Mouse (Mus musculus) left cerebral cortex, adult 2 months (tissue): ENCODE measurements at regions not wholly inside any gene's neighbourhood (a gene's known extent, or its start where the extent isn't known, plus 50 kb on each side); places are given as distances from the start of the nearest gene placed in this dataset.
"Not testable (repeated sequence)": the region's sequence is repeated elsewhere in the genome, so short reads cannot be mapped to it uniquely, and the experiment has no call there.

Experiments
- DNase-seq, 2 experiments: peaks; one replicate each; pipeline ENCODE4 v3.0.0; 2021 to 2022; ENCODE audit warnings: low spot score in 2 of 2, mixed read lengths in 1 of 2; ENCODE audit errors: extremely low spot score in 1 of 2
- H3K27ac ChIP-seq: fragments of 200-600 bp; 2 replicates; pipeline ENCODE4 v1.8.1; 2022
- H3K4me3 ChIP-seq: fragments of 200-600 bp; 2 replicates; pipeline ENCODE4 v1.8.1; 2022
- CTCF ChIP-seq: fragments of 200-600 bp; IDR thresholded peaks from 2 replicates; pipeline ENCODE4 v1.8.1; 2022; ENCODE audit warnings: antibody characterized with exemption, mild to moderate bottlenecking, moderate library complexity
- intact Hi-C: fragments of 180-260 bp; cut with DNase I; formaldehyde crosslinking; loops from one replicate; pipeline ENCODE4 v1.15.1; 2025

DNA sequence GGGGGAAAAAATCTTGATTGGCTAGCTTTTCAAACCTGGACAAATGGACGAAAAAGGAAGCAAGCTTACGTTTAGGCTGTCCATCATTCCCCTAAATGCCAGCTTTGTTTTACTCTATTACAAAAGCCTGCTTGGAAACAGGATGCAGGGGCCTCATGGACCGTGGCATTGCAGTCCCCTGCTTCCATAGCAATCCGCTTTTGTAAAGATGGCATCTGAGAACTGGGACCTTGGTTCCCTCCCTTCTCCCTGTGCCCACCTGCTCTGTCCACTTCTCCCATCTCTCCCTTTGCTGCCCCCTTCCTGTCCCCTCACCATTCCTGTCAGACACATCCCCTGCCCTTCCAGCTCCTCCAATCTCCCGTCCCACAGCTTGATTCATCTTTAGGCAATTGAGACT, 149.7 kb downstream of the Gxylt1 start:
- TF ChIP-seq CTCF, result no peak
- Histone ChIP-seq H3K4me3 (no peak overlapping the region), H3K27ac (no peak overlapping the region)
- no peak for DNase-seq
- intact Hi-C loops, result no loop called here

DNA sequence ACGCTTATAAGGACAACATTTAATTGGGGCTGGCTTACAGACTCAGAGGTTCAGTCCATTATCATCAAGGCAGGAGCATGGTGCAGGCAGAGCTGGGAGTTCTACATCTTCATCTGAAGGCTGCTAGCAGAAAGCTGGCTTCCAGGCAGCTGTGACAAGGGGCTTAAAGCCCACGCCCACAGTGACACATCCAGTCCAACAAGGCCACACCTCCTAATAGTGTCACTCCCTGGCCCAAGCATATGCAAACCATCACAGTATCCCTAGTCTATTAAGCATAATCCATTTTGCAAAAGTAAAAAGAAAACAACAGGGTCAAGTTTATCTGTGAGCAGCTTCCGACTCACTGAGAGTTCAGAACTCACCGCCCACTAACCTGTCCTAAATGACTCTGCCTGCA, 153.8 kb downstream of the Gxylt1 start:
- DNase-seq, result no peak
- H3K27ac ChIP-seq, result no peak overlapping the region
- intact Hi-C loops, result no loop called here
- no peak overlapping the region for H3K4me3 ChIP-seq
- no peak for TF ChIP-seq CTCF

DNA sequence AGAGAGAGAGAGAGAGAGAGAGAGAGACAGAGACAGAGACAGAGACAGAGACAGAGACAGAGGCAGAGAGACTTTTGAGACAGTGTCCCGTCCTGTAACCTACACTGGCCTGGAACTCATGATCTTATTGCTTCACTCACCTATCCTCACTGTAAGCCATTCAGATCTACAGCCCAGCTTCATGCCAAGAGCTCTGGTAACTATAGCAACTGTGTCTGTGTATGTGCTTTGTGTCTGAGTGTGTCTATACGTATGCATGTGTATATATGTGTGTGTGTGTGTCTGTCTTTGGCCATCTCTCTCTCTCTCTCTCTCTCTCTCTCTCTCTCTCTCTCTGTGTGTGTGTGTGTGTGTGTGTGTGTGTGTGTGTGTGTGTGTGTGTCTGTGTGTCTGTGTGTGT, 157.2 kb downstream of the Gxylt1 start:
- DNase-seq, result not testable (repeated sequence)

DNA sequence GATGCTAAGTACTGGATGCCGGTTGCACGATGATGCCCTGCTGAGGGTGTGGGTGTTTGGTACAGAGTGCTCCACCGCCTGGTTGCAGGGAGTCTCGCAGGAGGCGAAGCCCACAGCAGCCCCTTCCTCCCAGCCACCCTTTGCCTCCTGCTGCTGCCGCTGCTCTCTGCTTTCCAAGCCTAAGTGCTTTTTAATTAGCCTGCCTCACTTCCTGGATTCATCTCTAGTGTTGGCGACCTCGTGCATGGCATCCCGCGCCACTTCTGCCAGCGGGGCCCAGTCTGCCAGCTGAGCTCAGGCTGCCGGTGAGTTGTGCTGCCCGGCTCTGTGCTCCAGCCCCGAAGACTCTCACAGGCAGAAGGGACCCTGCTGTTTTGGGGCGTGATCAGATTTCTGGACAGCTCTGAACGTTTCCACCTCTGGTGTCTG, 159.3 kb downstream of the Gxylt1 start:
- DNase-seq, result peak; percentile 36 to 38
- Histone ChIP-seq H3K4me3 (peak overlapping the region; percentile 22), H3K27ac (no peak overlapping the region)
- TF ChIP-seq CTCF, result peak; percentile 43
- intact Hi-C loops, result no loop called here

More for the DNA sequence above, 157.2 kb downstream of the Gxylt1 start:
- H3K4me3 ChIP-seq, H3K27ac ChIP-seq, intact Hi-C loops: not testable (repeated sequence)

DNA sequence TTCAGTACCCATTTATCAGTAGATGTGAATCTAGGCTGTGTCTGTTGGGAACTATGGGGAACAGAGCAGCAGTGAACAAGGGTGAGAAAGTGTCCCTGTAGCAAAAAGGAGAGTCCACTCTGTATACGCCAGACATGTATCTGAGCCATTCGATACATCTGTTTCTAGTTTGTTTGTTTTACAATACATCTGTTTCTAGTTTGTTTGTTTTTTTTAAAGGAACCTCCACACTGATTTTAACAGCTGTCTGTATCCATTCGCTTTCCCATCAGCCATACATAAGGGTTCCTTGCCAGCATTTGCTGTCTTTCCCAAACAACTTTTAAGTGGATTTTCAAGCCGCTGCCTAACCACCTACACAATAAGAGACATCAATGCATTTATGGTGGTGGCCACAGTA, 170.0 kb downstream of the Gxylt1 start:
- DNase-seq, result no peak
- TF ChIP-seq CTCF, result no peak
- H3K4me3 ChIP-seq, result no peak overlapping the region
- intact Hi-C loops, result loop anchor here (10.0 kb wide), 1 partner anchor 510 kb away; no protein-coding TSS in a partner anchor
- no peak overlapping the region for H3K27ac ChIP-seq

DNA sequence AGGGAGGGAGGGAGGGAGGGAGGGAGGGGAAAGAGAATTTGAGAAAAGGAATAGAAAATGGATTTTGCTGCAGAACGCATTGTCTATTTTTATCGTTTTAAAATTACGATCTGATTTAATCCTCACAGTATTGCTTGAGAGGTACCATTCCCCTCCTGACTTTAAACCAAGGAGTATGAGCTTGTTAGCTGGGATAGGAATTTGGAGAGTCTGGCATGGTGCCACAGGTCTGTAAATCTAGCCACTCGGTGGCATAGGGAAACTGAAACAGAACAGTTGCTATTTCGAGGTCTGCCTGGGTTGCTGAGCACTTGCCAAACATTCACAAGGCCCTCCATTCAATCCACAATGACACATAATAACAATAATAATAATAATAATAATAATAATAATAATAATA, 171.6 kb downstream of the Gxylt1 start:
- DNase-seq, result no peak
- Histone ChIP-seq H3K4me3 (no peak overlapping the region), H3K27ac (no peak overlapping the region)
- TF ChIP-seq CTCF, result no peak
- intact Hi-C loops, result loop anchor here (10.0 kb wide), 1 partner anchor 509 kb away; no protein-coding TSS in a partner anchor

DNA sequence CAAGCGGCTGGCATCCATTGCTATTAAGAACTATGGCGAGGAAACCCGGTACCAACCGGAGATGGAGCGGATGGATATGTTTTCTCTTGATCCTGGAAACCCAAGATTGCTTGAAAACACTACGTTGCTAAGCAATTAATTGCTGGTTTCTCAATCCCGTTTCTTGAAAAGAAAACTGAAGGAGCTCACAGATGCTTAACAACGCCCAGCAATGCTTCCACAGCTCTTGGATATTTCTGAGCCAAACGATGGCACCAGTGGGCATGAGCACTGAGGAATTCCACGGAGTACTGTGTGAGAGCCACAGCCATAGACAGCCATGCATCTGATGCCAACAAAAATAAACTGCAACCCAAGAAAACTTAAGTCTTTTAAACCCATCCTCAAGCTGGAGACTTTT, 173.1 kb downstream of the Gxylt1 start:
- H3K4me3 ChIP-seq, result no peak overlapping the region
- no peak overlapping the region for H3K27ac ChIP-seq
- no peak for DNase-seq
- intact Hi-C loops, result loop anchor here (10.0 kb wide), 1 partner anchor 507 kb away; no protein-coding TSS in a partner anchor
- TF ChIP-seq CTCF, result no peak

DNA sequence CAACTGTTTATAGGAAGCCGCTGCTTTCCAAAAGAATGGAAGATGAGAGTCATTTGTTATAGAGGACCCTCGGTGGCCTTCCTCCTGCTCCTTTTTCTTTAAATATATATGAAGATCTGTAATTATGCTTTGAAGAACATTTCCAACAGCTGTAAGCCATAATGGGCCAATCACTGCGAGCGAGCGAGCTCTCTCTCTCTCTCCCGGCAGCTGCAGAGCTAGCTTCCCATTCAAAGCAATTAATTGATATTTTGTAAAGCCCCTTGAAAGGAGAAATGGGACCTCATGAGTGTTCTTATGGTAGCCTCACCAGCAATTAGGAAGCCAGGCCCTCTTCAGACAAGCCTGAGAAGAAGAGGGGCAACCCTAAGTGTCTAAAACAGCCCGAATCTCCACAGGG, 174.1 kb downstream of the Gxylt1 start:
- no peak for TF ChIP-seq CTCF

DNA sequence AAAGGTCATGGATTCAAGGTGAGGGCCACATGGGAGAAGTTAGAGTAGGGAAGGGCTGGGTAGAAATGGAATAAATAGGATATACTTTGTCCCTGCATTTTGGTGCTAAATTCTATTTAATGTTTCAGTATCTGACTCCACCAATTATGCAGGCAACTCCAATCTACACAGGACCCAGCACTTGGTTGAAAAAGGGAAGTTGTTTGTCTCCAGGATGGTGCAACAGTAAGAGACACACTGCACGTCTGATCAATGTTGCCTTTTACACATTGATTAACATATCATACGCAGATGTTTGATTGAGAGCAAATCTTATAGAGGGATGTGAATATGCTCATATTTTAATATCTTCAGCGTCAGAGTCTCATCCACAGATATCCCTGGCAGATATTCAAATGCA, 175.1 kb downstream of the Gxylt1 start:
- H3K27ac ChIP-seq, result no peak overlapping the region
- TF ChIP-seq CTCF, result no peak
- DNase-seq, result no peak
- intact Hi-C loops, result loop anchor here (10.0 kb wide), 1 partner anchor 505 kb away; no protein-coding TSS in a partner anchor
- H3K4me3 ChIP-seq, result no peak overlapping the region

More for the DNA sequence above, 174.1 kb downstream of the Gxylt1 start:
- intact Hi-C loops, result loop anchor here (10.0 kb wide), 1 partner anchor 506 kb away; no protein-coding TSS in a partner anchor
- no peak for DNase-seq
- H3K4me3 ChIP-seq, result no peak overlapping the region
- no peak overlapping the region for H3K27ac ChIP-seq

DNA sequence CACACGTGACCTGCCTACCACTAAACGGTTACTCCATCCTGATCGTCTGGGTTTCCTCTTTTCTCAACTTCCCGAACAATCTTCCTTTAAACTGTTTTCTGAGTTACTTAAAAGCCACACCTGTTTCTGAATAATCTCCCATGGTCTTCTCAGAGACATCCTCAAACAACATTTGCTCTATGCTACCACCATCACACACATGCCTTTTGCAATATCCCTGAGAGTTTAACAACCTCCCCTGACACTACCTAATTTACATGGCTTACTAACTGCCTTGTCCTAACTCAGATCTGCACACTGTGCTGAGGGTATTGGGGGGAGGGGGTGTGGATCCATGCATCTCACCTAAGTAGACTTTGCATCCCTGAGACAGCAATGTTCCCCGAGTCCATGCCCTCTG, 178.6 kb downstream of the Gxylt1 start:
- intact Hi-C loops, result no loop called here
- TF ChIP-seq CTCF, result no peak
- no peak overlapping the region for H3K4me3 ChIP-seq
- DNase-seq, result no peak
- H3K27ac ChIP-seq, result no peak overlapping the region

DNA sequence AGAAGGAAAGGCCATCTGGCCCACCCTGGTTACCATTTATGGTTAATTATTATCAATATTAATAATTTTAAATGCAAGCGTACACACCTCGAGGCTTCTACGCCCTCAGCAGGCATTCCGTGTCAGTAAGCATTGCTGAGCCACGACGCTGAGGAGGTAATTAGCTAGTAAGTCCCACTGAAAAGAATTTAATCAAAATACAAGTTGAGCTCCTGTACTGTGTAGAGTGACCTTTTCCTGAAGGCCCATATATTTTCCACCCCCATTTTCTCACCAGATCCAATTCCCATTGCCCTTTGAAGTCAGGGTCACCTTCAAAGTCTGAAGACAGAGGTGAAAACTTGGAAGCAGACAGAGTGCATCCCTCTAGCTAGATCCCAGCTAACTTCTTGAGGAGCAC, 179.8 kb downstream of the Gxylt1 start:
- intact Hi-C loops, result no loop called here
- no peak for TF ChIP-seq CTCF
- no peak for DNase-seq

DNA sequence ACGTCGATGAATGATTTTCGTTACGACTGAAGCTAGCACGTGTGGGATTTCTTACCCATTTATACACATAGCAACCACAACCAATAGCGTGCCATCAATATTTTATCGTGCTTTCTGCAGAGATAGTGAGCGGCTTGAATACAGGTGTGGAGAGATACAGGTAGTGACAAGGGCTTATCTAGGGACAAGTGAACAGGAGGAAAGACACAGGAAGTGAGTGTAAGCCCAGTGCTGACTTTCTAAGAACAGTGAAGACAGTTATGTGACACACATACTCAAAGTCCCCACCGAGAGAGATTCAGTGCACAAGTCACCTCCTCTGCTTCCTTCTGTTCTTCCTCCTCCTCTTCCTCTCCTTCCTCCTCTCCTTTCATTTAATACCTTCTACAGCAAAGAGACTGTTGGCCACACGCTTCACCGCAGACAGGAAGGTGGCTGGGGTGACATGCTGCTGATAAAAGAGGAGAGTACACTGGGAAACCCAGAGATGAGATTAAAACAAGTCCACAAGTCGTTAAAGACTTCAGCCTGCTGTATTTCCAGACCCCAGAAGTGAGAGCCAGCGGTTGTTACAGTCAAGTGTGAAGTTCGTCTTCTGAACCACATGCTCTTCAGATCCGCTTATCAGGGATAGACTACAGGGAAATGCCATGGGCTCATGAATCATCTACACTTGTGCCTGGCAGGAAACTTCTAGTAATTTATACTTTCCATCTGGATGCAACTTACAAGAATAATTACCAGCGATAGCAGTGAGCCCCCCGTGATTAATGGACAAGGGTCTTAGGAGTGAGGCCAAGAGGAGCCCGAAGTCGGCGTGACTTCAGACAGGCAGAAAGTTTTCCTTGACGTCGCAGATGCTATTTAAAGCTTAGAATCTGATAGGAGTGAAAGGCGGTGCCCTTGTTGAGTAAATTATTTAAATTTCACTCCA, 180.5 kb downstream of the Gxylt1 start:
- no peak overlapping the region for H3K27ac ChIP-seq
- no peak for TF ChIP-seq CTCF
- DNase-seq, result no peak
- intact Hi-C loops, result no loop called here
- H3K4me3 ChIP-seq, result no peak overlapping the region

More for the DNA sequence above, 179.8 kb downstream of the Gxylt1 start:
- H3K4me3 ChIP-seq, result no peak overlapping the region
- no peak overlapping the region for H3K27ac ChIP-seq
